Mouse (Mus musculus): Measurements from ENCODE around the gene Gm9603.
"Not testable (repeated sequence)": the region's sequence is repeated elsewhere in the genome, so short reads cannot be mapped to it uniquely, and the experiment has no call there.

Gene Gm9603

GRCm38 (mm10) chr14:5687357-5687756, at the start of gene Gm9603:
TSS of gene Gm9603 (minus strand) at chr14:5687457.
- DNase-seq (ENCODE audit: low spot score): not testable (repeated sequence)

- not testable (repeated sequence) for DNase-seq (ENCODE audit: low spot score)
Observed at GRCm38 (mm10) chr14:5632928-5633327, 54.3 kb downstream of the Gm9603 start, which contains the start of gene Gm8265. TSS of gene Gm8265 (minus strand) at chr14:5633028.

All from ovary, adult 18-20 months (tissue).